Mouse (Mus musculus): ENCODE results near the gene Cyp2j12. TPM values are rescaled to one million over a fixed set of nuclear protein-coding genes. Genes with fewer than 3 reads are reported as not detected.

Gene Cyp2j12
- polyA plus RNA-seq (2012; rRNA removed; ENCODE audit: low replicate concordance): 0.23 TPM in 1 of 2 replicates, not detected in the other

GRCm38 (mm10) chr4:96140732-96141467 is at the start of gene Cyp2j12:
Gene Cyp2j12, minus strand, starts transcription at chr4:96141152.

GRCm38 (mm10) chr4:96077261-96078125 is 63.5 kb downstream of the Cyp2j12 start, which contains the start of gene Cyp2j13:
Gene Cyp2j13, minus strand, starts transcription at chr4:96077546.

Other genes with a start within 250 kb of the Cyp2j12 start
- gene Hook1, start 173.9 kb downstream of the Cyp2j12 start, polyA plus RNA-seq (2012; rRNA removed; ENCODE audit: low replicate concordance): 1.9 and 3.1 TPM in 2 replicates
- not detected in 2 replicates for gene Cyp2j13, start 63.6 kb downstream of the Cyp2j12 start, polyA plus RNA-seq (2012; rRNA removed; ENCODE audit: low replicate concordance)
- gene Cyp2j7, start 95.5 kb upstream of the Cyp2j12 start, polyA plus RNA-seq (2012; rRNA removed; ENCODE audit: low replicate concordance): not detected in 2 replicates
- gene Cyp2j11, start 207.5 kb upstream of the Cyp2j12 start, polyA plus RNA-seq (2012; rRNA removed; ENCODE audit: low replicate concordance): not detected in 2 replicates

Data from mammary gland, adult 2 months (tissue).